Mouse (Mus musculus) erythroblast, embryonic 14.5 days (primary cell): ENCODE results near the gene Dnajb14.

Source experiments
- GATA1 ChIP-seq: IDR thresholded peaks from 2 replicates; pipeline ENCODE4 v1.6.1; 2012; ENCODE audit warnings: low read length, inconsistent platforms, mixed read lengths
- TAL1 ChIP-seq: IDR thresholded peaks from 3 replicates; pipeline ENCODE4 v1.6.1; 2012; ENCODE audit warnings: low read length, inconsistent platforms, mixed read lengths

DNA sequence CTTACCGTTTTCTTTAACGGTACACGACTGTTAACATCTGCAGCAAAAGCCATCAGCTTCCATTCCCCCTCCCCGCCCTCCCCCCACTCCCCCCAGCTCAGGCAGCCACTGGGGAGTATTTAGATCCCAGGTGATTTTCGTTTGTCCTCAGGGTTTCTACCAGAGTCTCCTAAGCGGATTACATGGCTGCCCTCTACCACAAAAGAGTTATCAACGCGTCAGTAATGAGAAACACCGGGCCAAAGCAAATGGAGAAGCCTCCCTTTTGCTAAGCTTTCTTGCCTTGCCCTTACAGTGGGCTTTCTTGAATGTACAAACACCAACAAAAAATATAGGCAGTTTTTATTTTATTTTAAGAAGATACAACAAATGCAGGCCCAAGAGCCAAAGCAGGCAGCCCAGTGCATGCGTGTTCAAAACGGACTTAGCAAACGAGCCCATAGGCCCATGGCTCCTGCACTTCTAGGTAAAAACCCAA lies 50.3 kb downstream of the Dnajb14 start:
- TF ChIP-seq TAL1, result no peak
- TF ChIP-seq GATA1, result no peak
